Mouse (Mus musculus) liver, embryonic 12.5 days (tissue): ENCODE measurements at regions not wholly inside any gene's neighbourhood (a gene's known extent, or its start where the extent isn't known, plus 50 kb on each side); places are given as distances from the start of the nearest gene placed in this dataset. TPM values are rescaled to one million over a fixed set of nuclear protein-coding genes. Genes with fewer than 3 reads are reported as not detected.

Experiments used
- ATAC-seq: fragments of 200-750 bp; cut with Nextera tagmentation; 2 replicates; pipeline ENCODE4 v1.8.0; 2017; ENCODE audit warnings: moderate number of reproducible peaks, mild to moderate bottlenecking, moderate library complexity
- H3K27ac ChIP-seq: fragments of 300-500 bp; sonication (generic); 2 replicates; pipeline ENCODE4 v1.5.1; 2016; ENCODE audit warnings: mild to moderate bottlenecking
- H3K27me3 ChIP-seq: fragments of 300-500 bp; sonication (generic); replicated peaks from 2 replicates; pipeline ENCODE4 v1.6.1; 2016; ENCODE audit warnings: mild to moderate bottlenecking, moderate library complexity
- H3K36me3 ChIP-seq: fragments of 300-500 bp; sonication (generic); 2 replicates; pipeline ENCODE4 v1.6.1; 2016; ENCODE audit warnings: mild to moderate bottlenecking, moderate library complexity
- H3K4me1 ChIP-seq: fragments of 300-500 bp; sonication (generic); 2 replicates; pipeline ENCODE4 v1.6.1; 2016
- H3K4me2 ChIP-seq: fragments of 300-500 bp; sonication (generic); 2 replicates; pipeline ENCODE4 v1.6.1; 2016; ENCODE audit warnings: mild to moderate bottlenecking, moderate library complexity
- H3K4me3 ChIP-seq: fragments of 300-500 bp; sonication (generic); 2 replicates; pipeline ENCODE4 v1.5.1; 2016; ENCODE audit warnings: mild to moderate bottlenecking, moderate library complexity
- H3K9ac ChIP-seq: fragments of 300-500 bp; sonication (generic); 2 replicates; pipeline ENCODE4 v1.6.1; 2016; ENCODE audit warnings: mild to moderate bottlenecking, moderate library complexity
- H3K9me3 ChIP-seq: fragments of 300-500 bp; sonication (generic); replicated peaks from 2 replicates; pipeline ENCODE4 v1.6.1; 2016; ENCODE audit warnings: mild to moderate bottlenecking, moderate library complexity
- WGBS: fragments of 180-500 bp; shearing (Covaris S2); methylation state at CpG from one replicate; pipeline ENCODE4 v1.1.7; 2016; ENCODE audit not compliant: insufficient replicate concordance; 5-methylcytosine and 5-hydroxymethylcytosine counted together
- microRNA-seq: library from miRNA; unstranded; fragments of <30 nt; microRNA quantifications from one replicate; pipeline ENCODE4, GENCODE M21; 2017

DNA sequence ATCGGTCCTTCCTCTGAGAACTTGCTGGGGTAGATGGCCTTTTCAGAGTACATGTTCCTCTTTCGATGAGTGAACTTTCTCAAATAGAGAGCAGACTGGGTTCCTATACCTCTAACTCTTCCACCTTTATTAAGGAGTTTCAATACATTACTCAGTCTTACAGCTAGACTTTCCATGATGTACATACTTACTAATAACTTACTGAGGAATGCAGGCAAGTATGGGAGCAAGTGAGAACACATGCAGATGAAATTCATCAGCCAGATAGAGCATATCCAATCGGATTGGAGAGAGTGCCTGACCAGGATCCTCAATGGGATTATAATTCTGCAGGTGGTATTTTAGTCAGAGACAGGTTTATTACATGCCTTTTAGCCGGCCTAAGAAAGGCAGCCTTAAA is 292.2 kb upstream of the Large1 start:
- Histone ChIP-seq H3K9me3 (no peaks in the 10 kb centered on the region; the same call in 1 of the 2 replicates), H3K4me1 (no peaks in the 10 kb centered on the region), H3K36me3 (no peaks in the 10 kb centered on the region), H3K27ac (no peak overlapping the region), H3K9ac (no peak overlapping the region), H3K27me3 (no peaks in the 10 kb centered on the region), H3K4me3 (no peak overlapping the region), H3K4me2 (no peak overlapping the region)
- WGBS, result 60% methylated on average over 4 of the region's 4 CpGs
- ATAC-seq, result no peak

DNA sequence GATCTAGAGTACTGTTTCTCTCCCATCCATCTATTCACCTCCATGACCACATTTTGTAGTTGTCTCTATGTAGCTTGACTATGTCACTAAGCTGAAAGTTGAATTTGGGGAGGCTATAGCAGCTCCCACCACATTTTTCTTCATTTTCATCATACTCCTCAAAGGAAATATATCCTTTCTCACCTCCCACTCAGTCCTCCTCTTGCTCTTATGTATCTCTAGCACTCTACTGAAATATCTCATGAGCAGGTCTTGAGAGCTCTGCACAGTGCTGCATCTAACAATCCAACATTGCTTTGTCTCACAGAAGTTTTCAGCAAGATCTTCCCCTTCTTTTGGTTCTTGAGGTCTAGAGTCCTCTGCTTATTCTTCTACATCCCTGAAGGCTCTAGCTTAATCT is 273.5 kb upstream of the Large1 start:
- no peak overlapping the region for H3K4me2 ChIP-seq
- no peaks in the 10 kb centered on the region for H3K27me3 ChIP-seq
- H3K27ac ChIP-seq, result no peak overlapping the region
- H3K4me1 ChIP-seq, result no peaks in the 10 kb centered on the region
- no peaks in the 10 kb centered on the region for H3K9me3 ChIP-seq
- H3K4me3 ChIP-seq, result no peak overlapping the region
- no peak overlapping the region for H3K9ac ChIP-seq
- ATAC-seq, result no peak
- no peaks in the 10 kb centered on the region for H3K36me3 ChIP-seq

DNA sequence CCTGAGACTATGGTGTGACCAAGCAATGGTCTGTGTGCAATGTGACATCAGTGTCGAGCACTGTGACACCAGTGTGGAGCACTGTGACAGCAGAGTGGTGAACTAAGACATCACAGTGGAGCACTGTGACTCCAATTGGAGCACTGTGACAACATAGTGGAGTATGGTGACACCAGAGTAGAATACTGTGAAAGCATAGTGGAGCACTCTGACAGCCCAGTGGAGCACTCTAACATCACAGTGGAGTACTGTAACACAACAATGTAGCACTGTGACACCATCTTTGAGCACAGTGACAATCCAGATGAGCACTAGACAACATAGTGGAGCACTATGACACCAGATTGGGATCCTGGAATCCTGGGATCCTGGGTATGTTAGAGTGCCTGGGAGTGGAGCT is 265.6 kb upstream of the Large1 start:
- WGBS, result 51% methylated on average over 1 of the region's 1 CpGs

DNA sequence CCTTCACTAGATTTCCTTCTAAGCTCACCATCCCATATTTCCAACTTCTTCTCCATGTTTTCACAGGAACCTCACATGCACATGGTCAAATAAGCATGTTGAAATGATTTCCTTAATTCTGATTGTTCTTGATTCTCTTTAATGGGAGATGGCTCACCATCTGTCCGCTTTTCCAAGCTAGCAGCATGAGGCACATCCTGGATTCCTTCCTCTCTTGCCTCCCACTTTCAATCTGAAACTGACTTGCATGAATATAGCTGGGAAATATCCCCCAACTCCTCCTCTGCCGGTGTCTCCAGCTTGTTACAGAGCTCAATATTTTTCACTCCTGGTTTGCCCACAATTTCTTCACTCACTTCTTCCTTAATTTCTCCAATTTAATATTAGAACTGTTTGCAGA is 261.3 kb upstream of the Large1 start:
- Histone ChIP-seq H3K4me1 (no peaks in the 10 kb centered on the region), H3K9ac (no peak overlapping the region), H3K4me2 (no peak overlapping the region), H3K27me3 (no peaks in the 10 kb centered on the region), H3K27ac (no peak overlapping the region), H3K36me3 (no peaks in the 10 kb centered on the region), H3K4me3 (no peak overlapping the region), H3K9me3 (0 out of 2 replicates have a peak, but pooled peaks cover 4% of the 10 kb centered on the region)
- WGBS, result 67% methylated on average over 2 of the region's 2 CpGs
- ATAC-seq, result no peak

More for the DNA sequence above, 265.6 kb upstream of the Large1 start:
- no peaks in the 10 kb centered on the region for H3K27me3 ChIP-seq
- H3K9ac ChIP-seq, result no peak overlapping the region
- no peak overlapping the region for H3K4me2 ChIP-seq
- peak; percentile 59 for ATAC-seq
- no peaks in the 10 kb centered on the region for H3K4me1 ChIP-seq
- 0 out of 2 replicates have a peak, but pooled peaks cover 4% of the 10 kb centered on the region for H3K9me3 ChIP-seq
- H3K27ac ChIP-seq, result no peak overlapping the region
- no peak overlapping the region for H3K4me3 ChIP-seq
- no peaks in the 10 kb centered on the region for H3K36me3 ChIP-seq

- H3K27ac ChIP-seq, result no peak overlapping the region
- H3K9ac ChIP-seq, result no peak overlapping the region
- H3K4me1 ChIP-seq, result no peaks in the 10 kb centered on the region
- H3K27me3 ChIP-seq, result no peaks in the 10 kb centered on the region
- WGBS, result 36% methylated on average over 2 of the region's 2 CpGs
- H3K4me3 ChIP-seq, result no peak overlapping the region
- no peaks in the 10 kb centered on the region for H3K36me3 ChIP-seq
- no peak overlapping the region for H3K4me2 ChIP-seq
- H3K9me3 ChIP-seq, result 0 out of 2 replicates have a peak, but pooled peaks cover 3% of the 10 kb centered on the region
- no peak for ATAC-seq
These were observed 260.8 kb upstream of the Large1 start for GRCm38 (mm10) chr8:73614106-73614505.

- no peak for ATAC-seq
- 79% methylated on average over 10 of the region's 10 CpGs for WGBS
These were observed 258.2 kb upstream of the Large1 start for GRCm38 (mm10) chr8:73611583-73611982.

GRCm38 (mm10) chr8:73570599-73570998 is 217.3 kb upstream of the Large1 start:
- no peak overlapping the region for H3K4me3 ChIP-seq
- H3K9me3 ChIP-seq, result no peaks in the 10 kb centered on the region
- no peak overlapping the region for H3K27ac ChIP-seq
- H3K4me1 ChIP-seq, result no peaks in the 10 kb centered on the region
- H3K27me3 ChIP-seq, result no peaks in the 10 kb centered on the region
- no peak overlapping the region for H3K4me2 ChIP-seq
- H3K9ac ChIP-seq, result no peak overlapping the region
- ATAC-seq, result no peak
- H3K36me3 ChIP-seq, result no peaks in the 10 kb centered on the region

More at GRCm38 (mm10) chr8:73611583-73611982, 258.2 kb upstream of the Large1 start:
- H3K27ac ChIP-seq, result no peak overlapping the region
- no peak overlapping the region for H3K4me2 ChIP-seq
- H3K4me1 ChIP-seq, result no peaks in the 10 kb centered on the region
- H3K9ac ChIP-seq, result no peak overlapping the region
- no peak overlapping the region for H3K4me3 ChIP-seq
- H3K27me3 ChIP-seq, result no peaks in the 10 kb centered on the region
- no peaks in the 10 kb centered on the region for H3K9me3 ChIP-seq
- H3K36me3 ChIP-seq, result no peaks in the 10 kb centered on the region

DNA sequence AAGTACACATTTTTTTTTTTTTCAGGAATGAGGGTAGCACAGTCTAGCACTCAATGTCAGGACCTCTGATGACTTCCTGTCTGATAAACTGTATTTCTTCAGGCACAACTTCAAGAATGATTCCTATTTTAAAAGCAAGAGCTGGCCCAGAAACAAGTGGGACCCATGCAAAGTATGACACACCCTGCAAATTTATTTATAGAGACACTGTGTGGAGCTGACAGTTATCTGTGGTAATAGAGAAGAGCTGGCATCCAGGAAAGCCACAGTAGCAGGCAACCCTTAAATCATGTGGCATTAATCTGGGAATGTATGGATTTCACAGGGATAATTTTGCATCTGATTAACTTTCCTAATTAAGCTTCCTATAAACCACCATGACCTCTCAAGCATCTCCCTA is 216.6 kb upstream of the Large1 start:
- Histone ChIP-seq H3K4me3 (no peak overlapping the region), H3K4me1 (no peaks in the 10 kb centered on the region), H3K4me2 (no peak overlapping the region), H3K9ac (no peak overlapping the region), H3K9me3 (no peaks in the 10 kb centered on the region), H3K36me3 (no peaks in the 10 kb centered on the region), H3K27me3 (no peaks in the 10 kb centered on the region), H3K27ac (no peak overlapping the region)
- no peak for ATAC-seq

Small RNA genes in the stretch of these regions (microRNA-seq; reads per million reads assigned to microRNA genes)
- gene Gm23255, result not detected
